Mouse (Mus musculus) granulocyte monocyte progenitor cell, adult 5-6 weeks (primary cell): ENCODE results near the gene Wnt4. TPM values are rescaled to one million over a fixed set of nuclear protein-coding genes. Genes with fewer than 3 reads are reported as not detected.
A peak's percentile ranks its signal among the peaks of the same experiment; 100 is the strongest.

ENCODE experiments used
- ATAC-seq: replicated peaks from 2 replicates; pipeline ENCODE4 v1.8.0; 2016; ENCODE audit warnings: mild to moderate bottlenecking, moderate TSS enrichment, inconsistent platforms; ENCODE audit not compliant: poor library complexity, severe bottlenecking
- total RNA-seq, 2 experiments: library from RNA; stranded (forward) in 1 of 2; stranded (reverse) in 1 of 2; fragments of 200-712, 200-1000 nt in 1 of 2; fragments of >200 nt in 1 of 2; fragmentation: Nextera tagmentation in 1 of 2; gene quantifications; 2 replicates each; pipeline ENCODE4 v1.2.3; 2014 to 2017

Wnt4 gene
- total RNA-seq, 2 experiments from 2014 or later = not detected

- no peak for ATAC-seq
These were observed 27.8 kb downstream of the Wnt4 start for GRCm38 (mm10) chr4:137305066-137305465.

- ATAC-seq = no peak
These were observed 28.7 kb downstream of the Wnt4 start for GRCm38 (mm10) chr4:137305831-137306576.

- no peak for ATAC-seq
These were observed 29.2 kb downstream of the Wnt4 start for GRCm38 (mm10) chr4:137306577-137306888.

- no peak for ATAC-seq
These were observed 29.9 kb downstream of the Wnt4 start for GRCm38 (mm10) chr4:137306991-137307706.

- ATAC-seq = peak; percentile 40; the same call in 1 of the 2 replicates
These were observed 31.1 kb downstream of the Wnt4 start for GRCm38 (mm10) chr4:137308377-137308776.

GRCm38 (mm10) chr4:137313511-137313910, 36.2 kb downstream of the Wnt4 start:
- ATAC-seq = no peak

GRCm38 (mm10) chr4:137314561-137314960, 37.3 kb downstream of the Wnt4 start:
- no peak for ATAC-seq

GRCm38 (mm10) chr4:137315061-137315460, 37.8 kb downstream of the Wnt4 start:
- no peak for ATAC-seq

GRCm38 (mm10) chr4:137316027-137316770, 38.9 kb downstream of the Wnt4 start:
- no peak; the same call in 1 of the 2 replicates for ATAC-seq

- no peak for ATAC-seq
These were observed 47.6 kb downstream of the Wnt4 start for GRCm38 (mm10) chr4:137324926-137325325.

GRCm38 (mm10) chr4:137326494-137326893, 49.2 kb downstream of the Wnt4 start:
- ATAC-seq = peak; percentile 50

GRCm38 (mm10) chr4:137332051-137332450, 54.8 kb downstream of the Wnt4 start:
- ATAC-seq = no peak

- no peak for ATAC-seq
These were observed 59.2 kb downstream of the Wnt4 start for GRCm38 (mm10) chr4:137336468-137336867.

GRCm38 (mm10) chr4:137339415-137339814, 62.1 kb downstream of the Wnt4 start:
- no peak for ATAC-seq

- ATAC-seq = no peak
These were observed 65.5 kb downstream of the Wnt4 start for GRCm38 (mm10) chr4:137342816-137343215.

- no peak for ATAC-seq
These were observed 67.8 kb downstream of the Wnt4 start for GRCm38 (mm10) chr4:137345112-137345511.

- ATAC-seq = peak; percentile 97
These were observed 68.5 kb downstream of the Wnt4 start for GRCm38 (mm10) chr4:137345790-137346189.
